ENCODE assay signal across 15 mouse cellular contexts in genomic region chr15:90131777-90132176, GRCm38 (mm10).
"Had no signal": no experiment of that assay in that cellular context is flagged by ENCODE, and none has a peak within 500 bp of the region (broad histone marks: within the 10 kb centered on the region; RNA-seq: fewer than 3 reads in every experiment).

No protein-coding gene starts in this region.

- H3K27me3 ChIP-seq: limb, embryonic 12.5 days; liver, embryonic 13.5 days; midbrain, embryonic 15.5 days; neural tube, embryonic 12.5 days had no signal

- DNase-seq: kidney, adult 8-10 months; liver; liver, embryonic 13.5 days; liver, postnatal 0 days; retina, postnatal 1 day; thymus, adult 18-20 months; thymus, postnatal 14 days had no signal

- H3K9ac ChIP-seq: limb, embryonic 12.5 days; liver, embryonic 13.5 days; liver, postnatal 0 days; midbrain, embryonic 15.5 days; neural tube, embryonic 12.5 days had no signal

- ATAC-seq: hindbrain, embryonic 16.5 days; inflammation-experienced regulatory T-cells, adult 6 months; intestine, postnatal 0 days; liver, postnatal 0 days; midbrain, embryonic 15.5 days had no signal

- H3K4me1 ChIP-seq: limb, embryonic 12.5 days; liver, embryonic 13.5 days; midbrain, embryonic 15.5 days; neural tube, embryonic 12.5 days had no signal

- H3K36me3 ChIP-seq: limb, embryonic 12.5 days; liver, embryonic 13.5 days; midbrain, embryonic 15.5 days; neural tube, embryonic 12.5 days had no signal

- H3K4me3 ChIP-seq: limb, embryonic 12.5 days; liver, embryonic 13.5 days; midbrain, embryonic 15.5 days; neural tube, embryonic 12.5 days had no signal

- H3K27ac ChIP-seq: kidney, postnatal 0 days; limb, embryonic 12.5 days; liver, embryonic 13.5 days; midbrain, embryonic 15.5 days; neural tube, embryonic 12.5 days; stomach, postnatal 0 days had no signal

- H3K9me3 ChIP-seq: limb, embryonic 12.5 days; liver, embryonic 13.5 days; midbrain, embryonic 15.5 days; neural tube, embryonic 12.5 days had no signal

- H3K4me2 ChIP-seq: limb, embryonic 12.5 days; liver, embryonic 13.5 days; midbrain, embryonic 15.5 days; neural tube, embryonic 12.5 days had no signal
